Mouse (Mus musculus): ENCODE results near the gene Afg1l.

The Afg1l gene

GRCm38 (mm10) chr10:42476774-42477475, 1.4 kb downstream of the Afg1l start:
- no peak for DNase-seq

- DNase-seq = no peak
Measured at GRCm38 (mm10) chr10:42474946-42475514, 3.3 kb downstream of the Afg1l start.

GRCm38 (mm10) chr10:42464805-42465204, 13.6 kb downstream of the Afg1l start:
- no peak for DNase-seq

DNA sequence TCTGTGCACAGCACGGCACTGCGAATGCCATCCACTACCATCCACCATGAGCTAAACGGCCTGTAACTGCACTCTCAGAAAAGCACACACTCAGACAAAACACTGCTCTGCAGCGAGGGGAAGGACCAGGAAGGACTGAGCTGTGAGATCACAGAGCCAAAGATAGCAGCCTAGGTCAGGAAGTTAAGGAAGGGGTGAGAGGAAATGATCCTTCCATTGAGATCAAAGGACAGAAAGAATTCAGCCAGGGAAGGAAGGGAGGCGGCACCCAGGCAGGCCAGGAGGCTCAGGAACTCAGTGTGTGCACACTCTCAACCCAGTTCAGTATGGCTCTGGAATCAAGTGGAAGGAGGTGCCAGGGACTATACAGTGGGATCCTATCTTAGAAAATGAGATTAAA, 14.1 kb downstream of the Afg1l start:
- DNase-seq = no peak

GRCm38 (mm10) chr10:42457557-42458191, 20.7 kb downstream of the Afg1l start:
- no peak for DNase-seq

DNA sequence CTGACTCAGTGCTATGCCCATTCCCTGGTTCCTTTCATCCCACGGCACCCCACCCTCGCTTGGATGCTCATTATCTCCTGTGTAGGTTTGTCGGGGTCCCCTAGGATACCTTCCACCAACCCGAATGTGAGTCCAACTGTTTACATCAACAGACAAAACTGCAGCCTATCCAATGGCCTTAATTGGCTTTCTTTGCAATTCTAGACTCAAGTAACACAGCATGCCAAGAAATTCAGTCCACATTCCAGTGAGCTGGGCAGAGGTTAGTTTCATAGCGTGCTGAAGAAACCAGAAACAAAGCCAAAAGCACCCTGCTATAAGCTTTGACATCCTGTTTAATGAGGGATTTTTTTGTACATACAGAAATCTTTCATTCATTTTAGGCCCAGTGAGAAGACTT, 22.4 kb downstream of the Afg1l start:
- DNase-seq = no peak

DNA sequence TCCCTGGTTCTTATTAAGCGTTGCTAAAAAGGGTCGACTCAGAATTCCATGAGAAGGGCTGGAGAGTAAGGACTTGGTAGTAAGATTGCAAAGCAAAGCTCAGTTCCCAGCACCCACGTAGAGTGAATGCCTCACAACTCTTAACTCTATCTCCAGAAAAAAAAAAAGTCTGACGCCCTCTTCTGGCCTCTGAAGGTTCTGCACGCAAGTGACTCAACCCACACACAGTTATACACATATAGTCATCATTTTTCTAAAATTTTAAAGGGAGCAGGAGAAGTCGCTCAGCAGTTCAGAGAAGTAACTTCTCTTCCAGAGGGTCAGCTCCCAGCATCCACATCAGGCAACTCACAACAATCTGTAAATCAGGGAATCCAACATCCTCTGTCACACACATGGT, 23.7 kb downstream of the Afg1l start:
- no peak for DNase-seq

- no peak for DNase-seq
Measured at GRCm38 (mm10) chr10:42454266-42454665, 24.1 kb downstream of the Afg1l start.

DNA sequence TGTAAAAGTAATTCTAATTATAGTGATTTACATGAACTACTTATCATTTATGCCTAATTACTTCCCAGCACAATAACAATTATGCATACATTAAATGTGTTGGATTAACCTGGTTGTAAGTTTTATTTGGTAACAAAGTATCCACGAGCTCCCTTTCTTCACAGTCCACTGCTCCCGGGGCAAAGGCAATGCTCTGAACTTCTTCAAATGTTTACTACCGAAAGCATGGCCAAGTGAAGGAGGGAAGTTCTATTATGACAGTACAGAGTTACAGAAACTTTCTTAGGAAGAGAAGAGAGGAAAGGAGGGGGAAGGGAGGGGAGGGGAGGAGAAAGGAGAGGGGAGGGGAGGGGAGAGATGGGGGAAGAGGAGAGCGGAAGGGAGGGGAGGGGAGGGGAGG, 28.7 kb downstream of the Afg1l start:
- no peak for DNase-seq

- DNase-seq = no peak
Measured at GRCm38 (mm10) chr10:42448371-42448770, 30.0 kb downstream of the Afg1l start.

DNA sequence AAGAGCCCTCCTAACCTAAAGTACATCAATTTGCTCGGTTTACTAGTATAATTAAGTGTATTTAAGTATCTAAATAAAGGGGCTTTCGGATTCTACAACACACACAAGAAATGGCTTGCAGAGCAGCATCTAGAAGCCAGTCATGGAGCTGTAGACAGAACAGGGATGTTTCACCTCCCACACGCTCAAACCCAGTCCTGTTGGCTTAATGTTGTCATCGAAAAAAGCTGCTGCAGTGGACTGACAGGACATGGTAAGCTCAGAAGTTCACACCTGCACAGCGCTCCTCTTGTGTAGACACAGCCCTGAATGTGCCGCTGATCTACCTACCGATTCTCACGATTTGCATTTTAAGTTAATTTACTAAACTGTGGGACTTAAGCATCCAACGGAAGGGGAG, 32.2 kb downstream of the Afg1l start:
- DNase-seq = no peak

- DNase-seq = no peak
Measured at GRCm38 (mm10) chr10:42436842-42437805, 41.2 kb downstream of the Afg1l start.

- DNase-seq = no peak
Measured at GRCm38 (mm10) chr10:42417530-42418174, 60.7 kb downstream of the Afg1l start.

- DNase-seq = no peak
Measured at GRCm38 (mm10) chr10:42415821-42416470, 62.4 kb downstream of the Afg1l start.

GRCm38 (mm10) chr10:42410748-42411537, 67.4 kb downstream of the Afg1l start:
- DNase-seq = no peak

- DNase-seq = no peak
Measured at GRCm38 (mm10) chr10:42390436-42390835, 87.9 kb downstream of the Afg1l start.

DNA sequence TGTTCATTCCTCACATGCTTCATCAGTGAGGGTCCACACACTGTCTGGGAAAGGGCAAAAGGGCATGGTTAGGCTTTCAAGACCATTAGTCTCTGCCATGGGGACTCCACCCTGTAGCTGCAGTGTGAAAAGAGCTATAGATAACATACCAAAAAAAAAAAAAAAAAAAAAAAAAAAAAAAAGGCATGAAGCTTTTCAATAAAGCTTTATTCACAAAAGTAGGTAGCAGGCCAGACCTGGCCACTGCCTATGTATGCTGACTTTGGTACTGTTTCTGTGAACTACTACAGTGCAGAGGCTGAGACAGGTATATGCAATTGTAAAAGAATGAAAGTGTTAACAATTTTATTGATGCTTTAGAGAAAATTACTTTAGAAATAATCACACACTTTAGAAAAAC, 90.2 kb downstream of the Afg1l start:
- DNase-seq = no peak

GRCm38 (mm10) chr10:42384946-42385644, 93.3 kb downstream of the Afg1l start:
- no peak for DNase-seq

- no peak for DNase-seq
Measured at GRCm38 (mm10) chr10:42383708-42384107, 94.7 kb downstream of the Afg1l start.

DNA sequence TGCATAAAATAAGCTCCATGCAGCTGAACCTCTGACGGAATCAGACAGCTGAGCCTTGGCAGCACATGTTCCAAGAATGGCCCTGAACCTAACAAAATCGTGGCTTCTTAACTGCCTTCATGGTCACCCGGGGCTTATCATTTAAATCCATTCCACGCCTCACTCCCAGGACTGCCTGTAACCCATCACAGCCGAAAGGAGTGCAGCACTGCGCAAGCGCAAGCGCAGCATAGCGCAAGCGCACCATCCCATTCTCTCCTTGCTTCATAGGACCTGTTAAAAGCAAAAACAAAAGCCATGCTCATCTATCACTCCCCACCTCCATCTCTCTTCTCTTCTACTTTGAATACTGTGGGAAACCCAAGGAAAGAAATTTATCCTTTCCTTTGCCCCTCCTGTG, 114.1 kb downstream of the Afg1l start:
- no peak for DNase-seq

DNA sequence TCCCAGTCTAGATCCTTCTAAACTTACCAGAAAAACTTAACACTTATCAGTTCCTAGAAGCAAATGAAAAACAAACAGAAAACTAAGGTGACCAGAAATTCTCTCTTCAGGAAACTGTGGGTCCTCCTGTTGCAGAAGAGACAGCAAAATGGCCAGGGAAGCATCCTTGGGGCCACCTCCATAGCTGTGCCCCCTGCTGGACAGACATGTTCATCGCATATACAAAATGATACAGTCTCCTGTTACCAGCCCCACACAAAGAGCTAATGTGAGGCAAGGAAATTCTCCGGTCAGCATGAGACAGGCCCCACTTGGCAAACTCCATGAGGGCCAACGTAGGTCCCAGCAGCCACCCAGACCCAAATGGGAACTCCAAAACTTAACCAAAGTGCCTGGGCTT, 122.4 kb downstream of the Afg1l start:
- no peak for DNase-seq
